Mouse (Mus musculus): ENCODE data around the gene Olfr382.
"Not testable (repeated sequence)": the region's sequence is repeated elsewhere in the genome, so short reads cannot be mapped to it uniquely, and the experiment has no call there.

Gene Olfr382

GRCm38 (mm10) chr11:73517097-73517496 is at the start of gene Olfr382:
Olfr382 (minus strand) TSS chr11:73517197.
- in situ Hi-C loops (cut with MboI, MseI): no loop called here

DNA sequence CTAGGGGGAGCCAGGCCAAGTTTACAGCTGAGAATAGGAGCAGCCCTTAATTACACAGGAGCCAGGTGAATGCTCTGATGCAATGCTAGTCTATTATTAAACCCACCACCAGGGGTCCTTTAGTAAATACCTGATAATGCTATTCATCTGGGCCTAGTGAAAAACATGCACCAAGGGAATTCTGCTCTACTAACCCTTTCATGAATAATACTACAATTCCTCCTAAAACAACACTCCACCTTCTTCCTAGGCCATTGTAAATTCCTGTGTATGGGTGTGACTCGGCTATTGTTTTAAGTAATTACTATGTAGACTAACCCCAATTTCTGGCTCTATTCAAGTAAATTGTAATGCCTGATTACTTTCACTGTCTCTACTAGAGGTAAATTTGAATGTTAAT is 12.0 kb upstream of the Olfr382 start:
- in situ Hi-C loops (cut with MboI, MseI): not testable (repeated sequence)

- in situ Hi-C loops (cut with MboI, MseI): no loop called here
Observed at GRCm38 (mm10) chr11:73491503-73491902, 25.5 kb downstream of the Olfr382 start, which contains the start of gene Olfr381. Olfr381 (minus strand) TSS chr11:73491603.
